Mouse (Mus musculus): ENCODE data around the gene Spata31. TPM values are rescaled to one million over a fixed set of nuclear protein-coding genes. Genes with fewer than 3 reads are reported as not detected.

Gene Spata31
- polyA plus RNA-seq (2016; fragmentation: Nextera tagmentation; extraction: Ambion mirVana) = not detected in 2 replicates

GRCm38 (mm10) chr13:64917191-64917590 lies at the start of gene Spata31:
Gene Spata31, plus strand, starts transcription at chr13:64917406.
- H3K27me3 ChIP-seq (replicated peaks) = no peaks in the 10 kb centered on the region
- H3K36me3 ChIP-seq = no peaks in the 10 kb centered on the region
- 55% methylated on average over 1 of the region's 1 CpGs for WGBS
- no peak within 1 kb of the TSS for H3K4me3 ChIP-seq
- no peaks in the 10 kb centered on the region for H3K9me3 ChIP-seq (replicated peaks)
- H3K4me1 ChIP-seq (replicated peaks) = no peaks in the 10 kb centered on the region
- no peak for ATAC-seq (ENCODE audit: insufficient number of reproducible peaks, low FRiP score)
- no peak within 1 kb of the TSS for H3K4me2 ChIP-seq
- H3K9ac ChIP-seq = no peak within 1 kb of the TSS
- no peak within 1 kb of the TSS for H3K27ac ChIP-seq (ENCODE audit: poor library complexity, severe bottlenecking)

- Histone ChIP-seq H3K36me3 (no peaks in the 10 kb centered on the region), H3K27ac (ENCODE audit: poor library complexity, severe bottlenecking) (no peak overlapping the region), H3K4me1 (replicated peaks) (no peaks in the 10 kb centered on the region), H3K4me3 (no peak overlapping the region), H3K9me3 (replicated peaks) (peaks cover 9% of the 10 kb centered on the region; the same call in 1 of the 2 replicates), H3K9ac (no peak overlapping the region), H3K4me2 (no peak overlapping the region), H3K27me3 (replicated peaks) (no peaks in the 10 kb centered on the region)
- ATAC-seq (ENCODE audit: insufficient number of reproducible peaks, low FRiP score) = no peak
- 49% methylated on average over 1 of the region's 1 CpGs for WGBS
Observed at GRCm38 (mm10) chr13:64903132-64903531, 14.1 kb upstream of the Spata31 start.

- no peaks in the 10 kb centered on the region for H3K4me1 ChIP-seq (replicated peaks)
- H3K27me3 ChIP-seq (replicated peaks) = no peaks in the 10 kb centered on the region
- ATAC-seq (ENCODE audit: insufficient number of reproducible peaks, low FRiP score) = peak; percentile 53; the same call in 1 of the 2 replicates
- H3K4me2 ChIP-seq = peak within 1 kb of the TSS; percentile 59
- no peak within 1 kb of the TSS for H3K9ac ChIP-seq
- 0 out of 2 replicates have a peak within 1 kb of the TSS, but pooled peaks have one; percentile 24 for H3K4me3 ChIP-seq
- no peaks in the 10 kb centered on the region for H3K36me3 ChIP-seq
- no peak within 1 kb of the TSS for H3K27ac ChIP-seq (ENCODE audit: poor library complexity, severe bottlenecking)
- peaks cover 9% of the 10 kb centered on the region; the same call in 1 of the 2 replicates for H3K9me3 ChIP-seq (replicated peaks)
- WGBS = 12% methylated on average over 16 of the region's 16 CpGs
Observed at GRCm38 (mm10) chr13:64903585-64904208, 13.5 kb upstream of the Spata31 start, which contains the start of gene Cntnap3. Gene Cntnap3, minus strand, starts transcription at chr13:64903955.

Other genes with a start within 250 kb of the Spata31 start
- gene Cntnap3, start 13.5 kb upstream of the Spata31 start, polyA plus RNA-seq (2016; fragmentation: Nextera tagmentation; extraction: Ambion mirVana) = 0.17 TPM in 1 of 2 replicates, not detected in the other
- not detected in 2 replicates for gene Spata31d1c, start 115.7 kb downstream of the Spata31 start, polyA plus RNA-seq (2016; fragmentation: Nextera tagmentation; extraction: Ambion mirVana)
- gene Prss47, start 135.4 kb downstream of the Spata31 start, polyA plus RNA-seq (2016; fragmentation: Nextera tagmentation; extraction: Ambion mirVana) = not detected in 2 replicates
- 45.8 and 47.5 TPM in 2 replicates for gene Mfsd14b, start 195.6 kb downstream of the Spata31 start, polyA plus RNA-seq (2016; fragmentation: Nextera tagmentation; extraction: Ambion mirVana)
- not detected in 2 replicates for gene Olfr465-ps1, start 220.7 kb downstream of the Spata31 start, polyA plus RNA-seq (2016; fragmentation: Nextera tagmentation; extraction: Ambion mirVana)
- gene Olfr466, start 232.8 kb downstream of the Spata31 start, polyA plus RNA-seq (2016; fragmentation: Nextera tagmentation; extraction: Ambion mirVana) = not detected in 2 replicates